Mouse (Mus musculus): Measurements from ENCODE around the gene Cdk19. TPM values are rescaled to one million over a fixed set of nuclear protein-coding genes. Genes with fewer than 3 reads are reported as not detected.

Gene Cdk19
- 2.9 and 3.0 TPM in 2 replicates for polyA plus RNA-seq (2012; rRNA removed)

GRCm38 (mm10) chr10:40339351-40339964, at the start of gene Cdk19:
Cdk19 (plus strand) TSS chr10:40339564.

GRCm38 (mm10) chr10:40302140-40302985, 37.0 kb upstream of the Cdk19 start, which contains the start of gene Amd1:
Amd1 (minus strand) TSS chr10:40302186.

Other genes starting within 250 kb of the Cdk19 start
- gene Slc16a10, start 197.3 kb upstream of the Cdk19 start, polyA plus RNA-seq (2012; rRNA removed) = 15.8 and 16.2 TPM in 2 replicates
- 9.0 and 11.2 TPM in 2 replicates for gene Rpf2, start 92.5 kb upstream of the Cdk19 start, polyA plus RNA-seq (2012; rRNA removed)
- 12.8 and 13.2 TPM in 2 replicates for gene Gtf3c6, start 81.5 kb upstream of the Cdk19 start, polyA plus RNA-seq (2012; rRNA removed)
- 27.2 and 28.6 TPM in 2 replicates for gene Amd1, start 37.4 kb upstream of the Cdk19 start, polyA plus RNA-seq (2012; rRNA removed)
- gene Slc22a16, start 230.8 kb downstream of the Cdk19 start, polyA plus RNA-seq (2012; rRNA removed) = not detected in 2 replicates